Mouse (Mus musculus): ENCODE data around the gene Ndufc2.

Gene Ndufc2

GRCm38 (mm10) chr7:97387561-97388147 is 12.1 kb upstream of the Ndufc2 start:
- no peak for DNase-seq (ENCODE audit: low read depth, low spot score)

GRCm38 (mm10) chr7:97388541-97388940 is 11.3 kb upstream of the Ndufc2 start:
- no peak for DNase-seq (ENCODE audit: low read depth, low spot score)

GRCm38 (mm10) chr7:97391293-97392078 is 8.3 kb upstream of the Ndufc2 start:
- DNase-seq (ENCODE audit: low read depth, low spot score), result no peak

GRCm38 (mm10) chr7:97392079-97392445 is 7.7 kb upstream of the Ndufc2 start:
- no peak for DNase-seq (ENCODE audit: low read depth, low spot score)

GRCm38 (mm10) chr7:97394375-97394774 is 5.4 kb upstream of the Ndufc2 start:
- no peak for DNase-seq (ENCODE audit: low read depth, low spot score)

- no peak for DNase-seq (ENCODE audit: low read depth, low spot score)
Measured at GRCm38 (mm10) chr7:97398943-97399342, 860 bp upstream of the Ndufc2 start.

- DNase-seq (ENCODE audit: low read depth, low spot score), result no peak
Measured at GRCm38 (mm10) chr7:97407145-97407544, 7.3 kb downstream of the Ndufc2 start.

GRCm38 (mm10) chr7:97411106-97411505 is 11.3 kb downstream of the Ndufc2 start:
- DNase-seq (ENCODE audit: low read depth, low spot score), result no peak

- peak; percentile 56 for DNase-seq (ENCODE audit: low read depth, low spot score)
Measured at GRCm38 (mm10) chr7:97411575-97411974, 11.8 kb downstream of the Ndufc2 start.

- no peak for DNase-seq (ENCODE audit: low read depth, low spot score)
Measured at GRCm38 (mm10) chr7:97413981-97414380, 14.2 kb downstream of the Ndufc2 start.

- peak; percentile 82 for DNase-seq (ENCODE audit: low read depth, low spot score)
Measured at GRCm38 (mm10) chr7:97414426-97414825, 14.6 kb downstream of the Ndufc2 start.

GRCm38 (mm10) chr7:97414915-97415687 is 15.3 kb downstream of the Ndufc2 start:
- DNase-seq (ENCODE audit: low read depth, low spot score), result no peak

- DNase-seq (ENCODE audit: low read depth, low spot score), result no peak
Measured at GRCm38 (mm10) chr7:97416473-97416872, 16.7 kb downstream of the Ndufc2 start.

- peak; percentile 41 for DNase-seq (ENCODE audit: low read depth, low spot score)
Measured at GRCm38 (mm10) chr7:97416906-97417777, 17.3 kb downstream of the Ndufc2 start, which contains the start of gene Thrsp. Thrsp (minus strand) TSS chr7:97417730.

GRCm38 (mm10) chr7:97418717-97419116 is 18.9 kb downstream of the Ndufc2 start:
- DNase-seq (ENCODE audit: low read depth, low spot score), result no peak

GRCm38 (mm10) chr7:97419163-97419562 is 19.4 kb downstream of the Ndufc2 start:
- no peak for DNase-seq (ENCODE audit: low read depth, low spot score)

GRCm38 (mm10) chr7:97420406-97420805 is 20.6 kb downstream of the Ndufc2 start:
- no peak for DNase-seq (ENCODE audit: low read depth, low spot score)

- no peak for DNase-seq (ENCODE audit: low read depth, low spot score)
Measured at GRCm38 (mm10) chr7:97420958-97421651, 21.3 kb downstream of the Ndufc2 start.

- no peak for DNase-seq (ENCODE audit: low read depth, low spot score)
Measured at GRCm38 (mm10) chr7:97423754-97424153, 24.0 kb downstream of the Ndufc2 start.

GRCm38 (mm10) chr7:97424621-97425245 is 24.9 kb downstream of the Ndufc2 start:
- DNase-seq (ENCODE audit: low read depth, low spot score), result peak; percentile 70
